ENCODE assay signal across 26 mouse cellular contexts in genomic region chr13:28586140-28586539, GRCm38 (mm10).
DNase-seq lines count a peak whose midpoint lies in the region; ATAC-seq and TF ChIP-seq lines count a peak whose summit lies in the region.
"Had no signal": no experiment of that assay in that cellular context is flagged by ENCODE, and none has a peak within 500 bp of the region (broad histone marks: within the 10 kb centered on the region; RNA-seq: fewer than 3 reads in every experiment).

No protein-coding gene starts in this region.

- no peak overlapping the region for H3K4me3 ChIP-seq in forebrain, embryonic 14.5 days (ENCODE audit: low read depth, low read length)
- no peak overlapping the region for H3K4me3 ChIP-seq in forebrain, embryonic 10.5 days
- H3K4me3 ChIP-seq in hindbrain, embryonic 16.5 days (ENCODE audit: low read length), result no peak overlapping the region
- no peak overlapping the region for H3K4me3 ChIP-seq in hindbrain, embryonic 10.5 days
- no peak overlapping the region for H3K4me3 ChIP-seq in kidney, postnatal 0 days (replicated peaks; ENCODE audit: low read depth, low read length)
- H3K4me3 ChIP-seq: embryonic facial prominence, embryonic 12.5 days; gastrocnemius, adult 2 months; limb, embryonic 15.5 days; liver, embryonic 15.5 days; lung, embryonic 15.5 days; midbrain, embryonic 15.5 days; myocyte; neural tube, embryonic 13.5 days had no signal

- WGBS in forebrain, embryonic 14.5 days, result 82% methylated on average over 2 of the region's 2 CpGs
- WGBS in forebrain, embryonic 10.5 days, result 92% methylated on average over 2 of the region's 2 CpGs
- WGBS in hindbrain, embryonic 16.5 days, result 69% methylated on average over 2 of the region's 2 CpGs
- 72% methylated on average over 2 of the region's 2 CpGs for WGBS in hindbrain, embryonic 10.5 days
- 49% methylated on average over 2 of the region's 2 CpGs for WGBS in kidney, postnatal 0 days

- H3K27ac ChIP-seq in forebrain, embryonic 14.5 days (ENCODE audit: low read depth, low read length), result no peak overlapping the region
- no peak overlapping the region for H3K27ac ChIP-seq in forebrain, embryonic 10.5 days
- no peak overlapping the region for H3K27ac ChIP-seq in hindbrain, embryonic 16.5 days (ENCODE audit: low read depth, low read length)
- no peak overlapping the region for H3K27ac ChIP-seq in hindbrain, embryonic 10.5 days
- H3K27ac ChIP-seq in kidney, postnatal 0 days, result no peak overlapping the region
- H3K27ac ChIP-seq: embryonic facial prominence, embryonic 12.5 days; gastrocnemius, adult 2 months; limb, embryonic 15.5 days; liver, embryonic 15.5 days; lung, embryonic 15.5 days; midbrain, embryonic 15.5 days; neural tube, embryonic 13.5 days had no signal

- no peaks in the 10 kb centered on the region for H3K4me1 ChIP-seq in forebrain, embryonic 14.5 days (ENCODE audit: control insufficient read depth, insufficient read depth, low read length)
- no peaks in the 10 kb centered on the region for H3K4me1 ChIP-seq in forebrain, embryonic 10.5 days
- H3K4me1 ChIP-seq in hindbrain, embryonic 16.5 days (ENCODE audit: control insufficient read depth, insufficient read depth, low read depth, low read length), result no peaks in the 10 kb centered on the region
- 0 out of 2 replicates have a peak, but pooled peaks cover 5% of the 10 kb centered on the region for H3K4me1 ChIP-seq in hindbrain, embryonic 10.5 days (replicated peaks)
- no peaks in the 10 kb centered on the region for H3K4me1 ChIP-seq in kidney, postnatal 0 days (replicated peaks; ENCODE audit: insufficient read depth, low read length)
- H3K4me1 ChIP-seq: embryonic facial prominence, embryonic 12.5 days; limb, embryonic 15.5 days; liver, embryonic 15.5 days; midbrain, embryonic 15.5 days had no signal

- no peak for TF ChIP-seq CTCF in kidney, postnatal 0 days (IDR thresholded peaks at IDR 0.05; ENCODE audit: low read depth)

- H3K9ac ChIP-seq in forebrain, embryonic 14.5 days (ENCODE audit: low read length), result no peak overlapping the region
- H3K9ac ChIP-seq in hindbrain, embryonic 16.5 days (ENCODE audit: low read depth, low read length), result no peak overlapping the region
- no peak overlapping the region for H3K9ac ChIP-seq in kidney, postnatal 0 days (ENCODE audit: low read depth, low read length)
- H3K9ac ChIP-seq: embryonic facial prominence, embryonic 12.5 days; limb, embryonic 15.5 days; liver, embryonic 15.5 days; lung, embryonic 15.5 days; midbrain, embryonic 15.5 days; neural tube, embryonic 13.5 days had no signal

- no peaks in the 10 kb centered on the region for H3K9me3 ChIP-seq in forebrain, embryonic 14.5 days (replicated peaks; ENCODE audit: control insufficient read depth, low read length)
- H3K9me3 ChIP-seq in forebrain, embryonic 10.5 days, result no peaks in the 10 kb centered on the region
- H3K9me3 ChIP-seq in hindbrain, embryonic 16.5 days (ENCODE audit: control insufficient read depth, low read length), result no peaks in the 10 kb centered on the region
- no peaks in the 10 kb centered on the region for H3K9me3 ChIP-seq in hindbrain, embryonic 10.5 days
- no peaks in the 10 kb centered on the region for H3K9me3 ChIP-seq in kidney, postnatal 0 days (replicated peaks; ENCODE audit: low read length)
- H3K9me3 ChIP-seq: embryonic facial prominence, embryonic 12.5 days; G1E; limb, embryonic 15.5 days; liver, embryonic 15.5 days; lung, embryonic 15.5 days; midbrain, embryonic 15.5 days; neural tube, embryonic 13.5 days had no signal

- DNase-seq in forebrain, embryonic 14.5 days (ENCODE audit: low spot score), result peak; percentile 8
- no peak for DNase-seq in forebrain, embryonic 10.5 days (ENCODE audit: extremely low spot score, low spot score)
- DNase-seq in hindbrain, embryonic 10.5 days (ENCODE audit: low spot score), result no peak
- DNase-seq in kidney, postnatal 0 days (ENCODE audit: low spot score), result peak; percentile 16
- no peak for DNase-seq in kidney, postnatal 36 days
- peak; percentile 7 to 11 for DNase-seq in kidney, postnatal 4 days
- DNase-seq: adrenal gland, postnatal 36 days; B cell, adult 2 months; gastrocnemius, adult 2 months; heart, postnatal 4 days; layer of hippocampus, adult 9-11 months; lung, postnatal 36 days; right cerebral cortex, postnatal 25 days; spleen, adult 18-20 months had no signal

- ATAC-seq in forebrain, embryonic 14.5 days, result no peak
- 0 out of 2 replicates have a peak, but pooled peaks have one; percentile 14 for ATAC-seq in hindbrain, embryonic 16.5 days
- no peak for ATAC-seq in kidney, postnatal 0 days (replicated peaks; ENCODE audit: low FRiP score, low read depth)
- ATAC-seq: inflammation-experienced regulatory T-cells, adult 6 months; midbrain, embryonic 15.5 days; Patski had no signal

- no peaks in the 10 kb centered on the region for H3K36me3 ChIP-seq in forebrain, embryonic 14.5 days (ENCODE audit: control insufficient read depth, insufficient read depth, low read length)
- no peaks in the 10 kb centered on the region for H3K36me3 ChIP-seq in forebrain, embryonic 10.5 days (replicated peaks)
- H3K36me3 ChIP-seq in hindbrain, embryonic 16.5 days (ENCODE audit: control insufficient read depth, insufficient read depth, low read length), result no peaks in the 10 kb centered on the region
- no peaks in the 10 kb centered on the region for H3K36me3 ChIP-seq in hindbrain, embryonic 10.5 days
- H3K36me3 ChIP-seq in kidney, postnatal 0 days (ENCODE audit: insufficient read depth, low read length), result no peaks in the 10 kb centered on the region
- H3K36me3 ChIP-seq: embryonic facial prominence, embryonic 12.5 days; G1E; limb, embryonic 15.5 days; liver, embryonic 15.5 days; lung, embryonic 15.5 days; midbrain, embryonic 15.5 days; neural tube, embryonic 13.5 days had no signal

- no peak overlapping the region for H3K4me2 ChIP-seq in forebrain, embryonic 14.5 days (ENCODE audit: low read length)
- no peak overlapping the region for H3K4me2 ChIP-seq in hindbrain, embryonic 16.5 days (ENCODE audit: low read length)
- H3K4me2 ChIP-seq in kidney, postnatal 0 days (ENCODE audit: low read length), result no peak overlapping the region
- H3K4me2 ChIP-seq: embryonic facial prominence, embryonic 12.5 days; limb, embryonic 15.5 days; liver, embryonic 15.5 days; lung, embryonic 15.5 days; midbrain, embryonic 15.5 days; neural tube, embryonic 13.5 days had no signal

- H3K27me3 ChIP-seq in forebrain, embryonic 14.5 days (replicated peaks; ENCODE audit: control insufficient read depth, insufficient read depth, low read length), result no peaks in the 10 kb centered on the region
- H3K27me3 ChIP-seq in forebrain, embryonic 10.5 days (ENCODE audit: poor library complexity, severe bottlenecking), result no peaks in the 10 kb centered on the region
- no peaks in the 10 kb centered on the region for H3K27me3 ChIP-seq in hindbrain, embryonic 16.5 days (replicated peaks; ENCODE audit: control insufficient read depth, insufficient read depth, low read length)
- H3K27me3 ChIP-seq in hindbrain, embryonic 10.5 days (ENCODE audit: insufficient read depth, poor library complexity, severe bottlenecking), result no peaks in the 10 kb centered on the region
- no peaks in the 10 kb centered on the region for H3K27me3 ChIP-seq in kidney, postnatal 0 days (ENCODE audit: insufficient read depth, low read length)
- H3K27me3 ChIP-seq: CH12.LX; embryonic facial prominence, embryonic 12.5 days; limb, embryonic 15.5 days; liver, embryonic 15.5 days; lung, embryonic 15.5 days; midbrain, embryonic 15.5 days; neural tube, embryonic 13.5 days; Patski had no signal

Comparison
In these comparisons a context has a peak if more than half of its experiments do, and no peak if none do; other contexts are left out.
1. DNase-seq: peak in forebrain, embryonic 14.5 days (single experiment), kidney, postnatal 0 days (single experiment) and kidney, postnatal 4 days (2 of 2); none in forebrain, embryonic 10.5 days (single experiment), hindbrain, embryonic 10.5 days (single experiment) and kidney, postnatal 36 days (0 of 2).